Mouse (Mus musculus) retina, postnatal 7 days (tissue): ENCODE measurements at regions not wholly inside any gene's neighbourhood (a gene's known extent, or its start where the extent isn't known, plus 50 kb on each side); places are given as distances from the start of the nearest gene placed in this dataset.

ENCODE experiments used
- DNase-seq: peaks from one replicate; pipeline ENCODE4 v3.0.0-alpha.2; 2012; ENCODE audit warnings: low read depth, low spot score

- DNase-seq: no peak
These were observed 152.6 kb upstream of the Api5 start for GRCm38 (mm10) chr2:94590494-94590893.

- no peak for DNase-seq
These were observed 149.3 kb upstream of the Api5 start for GRCm38 (mm10) chr2:94587255-94587654.

- DNase-seq: no peak
These were observed 133.7 kb upstream of the Api5 start for GRCm38 (mm10) chr2:94571646-94572045.

GRCm38 (mm10) chr2:94541230-94541905 is 103.4 kb upstream of the Api5 start:
- DNase-seq: no peak

GRCm38 (mm10) chr2:94536631-94537030 is 98.7 kb upstream of the Api5 start:
- DNase-seq: no peak

GRCm38 (mm10) chr2:94531175-94531574 is 93.2 kb upstream of the Api5 start:
- DNase-seq: no peak

GRCm38 (mm10) chr2:94524536-94524935 is 86.6 kb upstream of the Api5 start:
- DNase-seq: no peak

GRCm38 (mm10) chr2:94516866-94517265 is 78.9 kb upstream of the Api5 start:
- DNase-seq: no peak

- peak; percentile 14 for DNase-seq
These were observed 74.1 kb upstream of the Api5 start for GRCm38 (mm10) chr2:94512027-94512426.

GRCm38 (mm10) chr2:94500649-94501048 is 62.7 kb upstream of the Api5 start:
- DNase-seq: no peak

- no peak for DNase-seq
These were observed 60.6 kb upstream of the Api5 start for GRCm38 (mm10) chr2:94498516-94498915.
